Mouse (Mus musculus): ENCODE results near the gene Atp2b1.
"Not testable (repeated sequence)": the region's sequence is repeated elsewhere in the genome, so short reads cannot be mapped to it uniquely, and the experiment has no call there.

DNA sequence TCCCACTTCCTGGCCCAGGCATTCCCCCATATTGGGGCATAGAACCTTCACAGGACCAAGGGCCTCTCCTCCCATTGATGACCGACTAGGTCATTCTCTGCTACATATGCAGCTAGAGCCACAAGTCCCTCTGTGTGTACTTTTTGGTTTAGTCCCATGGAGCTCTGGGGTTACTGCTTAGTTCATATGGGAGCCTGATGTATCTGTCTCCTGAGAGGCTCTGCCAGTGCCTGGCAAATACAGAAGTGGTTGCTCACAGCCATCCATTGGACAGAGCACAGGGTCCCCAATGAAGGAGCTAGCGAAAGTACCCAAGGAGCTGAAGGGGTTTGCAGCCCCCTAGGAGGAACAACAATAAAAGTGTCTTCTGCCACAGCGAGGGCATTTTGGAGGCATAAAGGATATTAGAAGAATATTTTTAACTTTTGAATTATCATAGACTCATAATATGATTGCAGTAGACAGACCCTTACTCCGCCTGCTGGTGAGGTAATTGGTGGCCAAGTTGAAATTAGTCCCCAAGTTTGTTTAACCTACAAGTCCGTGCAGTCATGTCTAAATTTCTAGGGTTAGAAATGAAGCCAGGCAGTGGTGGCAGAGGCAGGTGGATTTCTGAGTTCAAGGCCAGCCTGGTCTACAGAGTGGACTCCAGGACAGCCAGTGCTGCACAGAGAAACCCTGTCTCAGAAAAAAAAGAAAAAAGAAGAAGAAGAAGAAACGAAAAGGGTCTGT, 81.0 kb downstream of the Atp2b1 start:
- not testable (repeated sequence) for TF ChIP-seq POLR2A (IDR thresholded peaks at IDR 0.05; ENCODE audit: low read depth, low read length); POLR2AphosphoS2 (IDR thresholded peaks at IDR 0.05; ENCODE audit: low read depth, low read length); HCFC1 (IDR thresholded peaks at IDR 0.05; ENCODE audit: low read depth, low read length); BHLHE40 (IDR thresholded peaks at IDR 0.05; ENCODE audit: low read depth, low read length); MEF2A (IDR thresholded peaks at IDR 0.05; ENCODE audit: borderline replicate concordance, low read depth, low read length); ZC3H11A (IDR thresholded peaks at IDR 0.05; ENCODE audit: low read depth, low read length)

All from CH12.LX (cell line).